Mouse (Mus musculus): ENCODE measurements around the gene Ccl2.

GRCm38 (mm10) chr11:82039132-82039660 is 3.8 kb downstream of the Ccl2 start:
- TF ChIP-seq CTCF (IDR thresholded peaks at IDR 0.05; ENCODE audit: extremely low read depth, insufficient read depth, low read length) (no peak), POLR2A (IDR thresholded peaks at IDR 0.05; ENCODE audit: extremely low read depth, insufficient read depth, low read length) (no peak)
